Mouse (Mus musculus): Measurements from ENCODE around the gene Polm.
"Not testable (repeated sequence)": the region's sequence is repeated elsewhere in the genome, so short reads cannot be mapped to it uniquely, and the experiment has no call there.

Gene Polm

GRCm38 (mm10) chr11:5855481-5855880, 17.7 kb upstream of the Polm start:
- no peak for DNase-seq (ENCODE audit: low spot score)

- no peak for DNase-seq (ENCODE audit: low spot score)
Measured at GRCm38 (mm10) chr11:5852314-5852713, 14.5 kb upstream of the Polm start.

- DNase-seq (ENCODE audit: low spot score): no peak
Measured at GRCm38 (mm10) chr11:5851021-5851736, 13.4 kb upstream of the Polm start.

GRCm38 (mm10) chr11:5850452-5850851, 12.6 kb upstream of the Polm start:
- no peak for DNase-seq (ENCODE audit: low spot score)

GRCm38 (mm10) chr11:5849316-5849715, 11.5 kb upstream of the Polm start:
- no peak for DNase-seq (ENCODE audit: low spot score)

- no peak for DNase-seq (ENCODE audit: low spot score)
Measured at GRCm38 (mm10) chr11:5848741-5849140, 10.9 kb upstream of the Polm start.

- no peak for DNase-seq (ENCODE audit: low spot score)
Measured at GRCm38 (mm10) chr11:5846639-5847345, 9.0 kb upstream of the Polm start.

- DNase-seq (ENCODE audit: low spot score): no peak
Measured at GRCm38 (mm10) chr11:5843131-5843530, 5.3 kb upstream of the Polm start.

- DNase-seq (ENCODE audit: low spot score): no peak
Measured at GRCm38 (mm10) chr11:5841751-5842150, 3.9 kb upstream of the Polm start.

GRCm38 (mm10) chr11:5840346-5840745, 2.5 kb upstream of the Polm start:
- DNase-seq (ENCODE audit: low spot score): no peak

GRCm38 (mm10) chr11:5836126-5836525, 1.7 kb downstream of the Polm start:
- no peak for DNase-seq (ENCODE audit: low spot score)

GRCm38 (mm10) chr11:5835057-5835456, 2.8 kb downstream of the Polm start:
- no peak for DNase-seq (ENCODE audit: low spot score)

- DNase-seq (ENCODE audit: low spot score): no peak
Measured at GRCm38 (mm10) chr11:5834506-5834905, 3.3 kb downstream of the Polm start.

- no peak for DNase-seq (ENCODE audit: low spot score)
Measured at GRCm38 (mm10) chr11:5829327-5829726, 8.5 kb downstream of the Polm start.

- DNase-seq (ENCODE audit: low spot score): no peak
Measured at GRCm38 (mm10) chr11:5828509-5829191, 9.2 kb downstream of the Polm start.

GRCm38 (mm10) chr11:5827931-5828330, 9.9 kb downstream of the Polm start:
- DNase-seq (ENCODE audit: low spot score): no peak

- DNase-seq (ENCODE audit: low spot score): no peak
Measured at GRCm38 (mm10) chr11:5825432-5825831, 12.4 kb downstream of the Polm start.

GRCm38 (mm10) chr11:5819223-5819622, 18.6 kb downstream of the Polm start:
- DNase-seq (ENCODE audit: low spot score): no peak

- DNase-seq (ENCODE audit: low spot score): no peak
Measured at GRCm38 (mm10) chr11:5813381-5813780, 24.4 kb downstream of the Polm start.

- DNase-seq (ENCODE audit: low spot score): not testable (repeated sequence)
Measured at GRCm38 (mm10) chr11:5809487-5809886, 28.3 kb downstream of the Polm start.

- no peak for DNase-seq (ENCODE audit: low spot score)
Measured at GRCm38 (mm10) chr11:5807956-5808355, 29.9 kb downstream of the Polm start.

GRCm38 (mm10) chr11:5805711-5806110, 32.1 kb downstream of the Polm start:
- DNase-seq (ENCODE audit: low spot score): no peak

- no peak for DNase-seq (ENCODE audit: low spot score)
Measured at GRCm38 (mm10) chr11:5804174-5804573, 33.6 kb downstream of the Polm start.

All from ovary, postnatal 14 days (tissue).